Comparison of ENCODE assay signal across 22 mouse cellular contexts in genomic region chr2:31468857-31469256, GRCm38 (mm10).
"Had no signal": no experiment of that assay in that cellular context is flagged by ENCODE, and none has a peak within 500 bp of the region (broad histone marks: within the 10 kb centered on the region; RNA-seq: fewer than 3 reads in every experiment).

No protein-coding gene starts in this region.

- H3K27ac ChIP-seq: hindbrain, embryonic 10.5 days; hindbrain, embryonic 12.5 days; hindbrain, embryonic 14.5 days; limb, embryonic 13.5 days; limb, embryonic 15.5 days; liver, embryonic 13.5 days; liver, embryonic 15.5 days had no signal

- H3K4me3 ChIP-seq: liver, embryonic 15.5 days had no signal

- H3K36me3 ChIP-seq: heart, embryonic 10.5 days; heart, embryonic 12.5 days; hindbrain, embryonic 10.5 days; hindbrain, embryonic 12.5 days; limb, embryonic 13.5 days; limb, embryonic 15.5 days; liver, embryonic 13.5 days; liver, embryonic 15.5 days had no signal

- H3K9me3 ChIP-seq: heart, embryonic 10.5 days; heart, embryonic 12.5 days; hindbrain, embryonic 12.5 days; limb, embryonic 13.5 days; limb, embryonic 15.5 days; liver, embryonic 13.5 days; liver, embryonic 15.5 days had no signal

- ATAC-seq: intestine, embryonic 16.5 days had no signal

- H3K9ac ChIP-seq: heart, embryonic 12.5 days; limb, embryonic 15.5 days; liver, embryonic 13.5 days; liver, embryonic 15.5 days had no signal

- DNase-seq: gastrocnemius, adult 2 months; gastrocnemius, postnatal 10 days; gastrocnemius, postnatal 25 days; heart, adult 18-20 months; heart, postnatal 10 days; heart, postnatal 4 days; kidney, adult 18-20 months; kidney, postnatal 4 days; layer of hippocampus, adult 9-11 months; layer of hippocampus, postnatal 36 days; left cerebral cortex, postnatal 4 days; liver, embryonic 13.5 days; lung, adult 18-20 months had no signal
